Mouse (Mus musculus) heart, embryonic 15.5 days (tissue): ENCODE data around the gene Otud7b. TPM values are rescaled to one million over a fixed set of nuclear protein-coding genes. Genes with fewer than 3 reads are reported as not detected.

Experiments used
- polyA plus RNA-seq: library from polyadenylated mRNA; unstranded; fragments of >200 nt; fragmentation: Nextera tagmentation; extraction: Ambion mirVana; gene quantifications from 2 replicates; pipeline ENCODE4 v1.2.1, GENCODE M21; 2015

Gene Otud7b
- polyA plus RNA-seq, 1 experiment from 2014 or later = 20.1 TPM

Other genes starting within 250 kb of the Otud7b start
- 27.5 and 31.0 TPM in 2 replicates for gene Prpf3, start 248.6 kb upstream of the Otud7b start, polyA plus RNA-seq
- 323 and 434 TPM in 2 replicates for gene Mrps21, start 233.0 kb upstream of the Otud7b start, polyA plus RNA-seq
- gene Ciart, start 222.3 kb upstream of the Otud7b start, polyA plus RNA-seq = 3.6 and 4.7 TPM in 2 replicates
- 38.4 and 43.5 TPM in 2 replicates for gene BC028528, start 212.5 kb upstream of the Otud7b start, polyA plus RNA-seq
- 33.3 and 35.8 TPM in 2 replicates for gene Aph1a, start 210.6 kb upstream of the Otud7b start, polyA plus RNA-seq
- 46.9 and 55.7 TPM in 2 replicates for gene Car14, start 199.8 kb upstream of the Otud7b start, polyA plus RNA-seq
- 183 and 187 TPM in 2 replicates for gene Anp32e, start 175.3 kb upstream of the Otud7b start, polyA plus RNA-seq
- gene Plekho1, start 108.5 kb upstream of the Otud7b start, polyA plus RNA-seq = 64.3 and 69.6 TPM in 2 replicates
- gene Vps45, start 46.1 kb upstream of the Otud7b start, polyA plus RNA-seq = 38.3 and 40.2 TPM in 2 replicates
- 8.5 and 11.2 TPM in 2 replicates for gene Mtmr11, start 57.5 kb downstream of the Otud7b start, polyA plus RNA-seq
- gene Sf3b4, start 67.8 kb downstream of the Otud7b start, polyA plus RNA-seq = 71.2 and 96.8 TPM in 2 replicates
- gene Sv2a, start 76.6 kb downstream of the Otud7b start, polyA plus RNA-seq = 12.9 and 13.6 TPM in 2 replicates
- 40.7 and 40.8 TPM in 2 replicates for gene Bola1, start 115.2 kb downstream of the Otud7b start, polyA plus RNA-seq
- gene Hist2h2ab, start 115.3 kb downstream of the Otud7b start, polyA plus RNA-seq = 0.43 TPM in 1 of 2 replicates, not detected in the other
- 5.3 and 5.5 TPM in 2 replicates for gene Hist2h2ac, start 116.4 kb downstream of the Otud7b start, polyA plus RNA-seq
- gene Hist2h2be, start 116.6 kb downstream of the Otud7b start, polyA plus RNA-seq = 7.3 and 8.1 TPM in 2 replicates
- 3.9 and 5.1 TPM in 2 replicates for gene Hist2h3c2, start 134.6 kb downstream of the Otud7b start, polyA plus RNA-seq
- gene Hist2h2aa2, start 135.7 kb downstream of the Otud7b start, polyA plus RNA-seq = 37.0 and 45.9 TPM in 2 replicates
- gene Hist2h2aa1, start 141.0 kb downstream of the Otud7b start, polyA plus RNA-seq = 13.6 and 15.1 TPM in 2 replicates
- 0.72 and 1.0 TPM in 2 replicates for gene Hist2h3c1, start 142.2 kb downstream of the Otud7b start, polyA plus RNA-seq
- gene Hist2h4, start 158.8 kb downstream of the Otud7b start, polyA plus RNA-seq = 2.9 and 3.9 TPM in 2 replicates
- gene Hist2h3b, start 164.1 kb downstream of the Otud7b start, polyA plus RNA-seq = 26.2 and 31.1 TPM in 2 replicates
- 3.6 and 4.8 TPM in 2 replicates for gene Hist2h2bb, start 165.2 kb downstream of the Otud7b start, polyA plus RNA-seq
- 1.1 and 3.2 TPM in 2 replicates for gene Fcgr1, start 189.4 kb downstream of the Otud7b start, polyA plus RNA-seq